Comparison of ENCODE assay signal across 14 mouse cellular contexts in genomic region chr11:45275170-45275569, GRCm38 (mm10).
A peak's percentile ranks its signal among the peaks of the same experiment; 100 is the strongest.
DNase-seq lines count a peak whose midpoint lies in the region; ATAC-seq lines count a peak whose summit lies in the region.
"Had no signal": no experiment of that assay in that cellular context is flagged by ENCODE, and none has a peak within 500 bp of the region (broad histone marks: within the 10 kb centered on the region; RNA-seq: fewer than 3 reads in every experiment).

No protein-coding gene starts in this region.

- H3K4me2 ChIP-seq in heart, embryonic 15.5 days: no peak overlapping the region
- H3K4me2 ChIP-seq: midbrain, embryonic 12.5 days; neural tube, embryonic 15.5 days had no signal

- no peaks in the 10 kb centered on the region for H3K27me3 ChIP-seq in heart, embryonic 10.5 days (ENCODE audit: insufficient read depth, poor library complexity, severe bottlenecking)
- no peaks in the 10 kb centered on the region for H3K27me3 ChIP-seq in heart, embryonic 15.5 days
- H3K27me3 ChIP-seq: midbrain, embryonic 12.5 days; neural tube, embryonic 15.5 days had no signal

- no peak overlapping the region for H3K4me3 ChIP-seq in heart, embryonic 10.5 days
- no peak overlapping the region for H3K4me3 ChIP-seq in heart, embryonic 15.5 days
- H3K4me3 ChIP-seq: left cerebral cortex, adult 2 months; midbrain, embryonic 12.5 days; neural tube, embryonic 15.5 days had no signal

- H3K27ac ChIP-seq in heart, embryonic 10.5 days: no peak overlapping the region
- H3K27ac ChIP-seq in heart, embryonic 15.5 days: no peak overlapping the region
- H3K27ac ChIP-seq: left cerebral cortex, adult 2 months; midbrain, embryonic 12.5 days had no signal

- peak; percentile 27; the same call in 1 of the 2 replicates for ATAC-seq in heart, embryonic 15.5 days (replicated peaks; ENCODE audit: insufficient number of reproducible peaks, insufficient read depth, low FRiP score, low read depth)
- ATAC-seq: liver, postnatal 0 days had no signal

- 54% methylated on average over 3 of the region's 3 CpGs for WGBS in heart, embryonic 10.5 days
- 34% methylated on average over 3 of the region's 3 CpGs for WGBS in heart, embryonic 15.5 days

- H3K36me3 ChIP-seq in heart, embryonic 10.5 days: no peaks in the 10 kb centered on the region
- H3K36me3 ChIP-seq in heart, embryonic 15.5 days: no peaks in the 10 kb centered on the region
- H3K36me3 ChIP-seq: G1E; midbrain, embryonic 12.5 days; neural tube, embryonic 15.5 days had no signal

- H3K9me3 ChIP-seq in heart, embryonic 10.5 days: no peaks in the 10 kb centered on the region
- no peaks in the 10 kb centered on the region for H3K9me3 ChIP-seq in heart, embryonic 15.5 days (replicated peaks)
- H3K9me3 ChIP-seq: G1E; midbrain, embryonic 12.5 days; neural tube, embryonic 15.5 days had no signal

- peak; percentile 27 for DNase-seq in adrenal gland, postnatal 10 days
- no peak for DNase-seq in adrenal gland, adult 2 months
- DNase-seq in heart, adult 18-20 months: peak; percentile 35 to 54
- no peak for DNase-seq in heart, embryonic 10.5 days (ENCODE audit: low spot score)
- peak; percentile 41 for DNase-seq in adipocyte (ENCODE audit: low spot score)
- no peak for DNase-seq in layer of hippocampus, postnatal 10 days (ENCODE audit: low spot score in 2 of 2)
- no peak for DNase-seq in B cell, adult 2 months
- DNase-seq: kidney, postnatal 14 days; liver, postnatal 0 days had no signal

- no peaks in the 10 kb centered on the region for H3K4me1 ChIP-seq in heart, embryonic 10.5 days
- no peaks in the 10 kb centered on the region; the same call in 1 of the 2 replicates for H3K4me1 ChIP-seq in heart, embryonic 15.5 days (replicated peaks)
- H3K4me1 ChIP-seq: midbrain, embryonic 12.5 days had no signal

- H3K9ac ChIP-seq in heart, embryonic 15.5 days: no peak overlapping the region
- H3K9ac ChIP-seq: liver, postnatal 0 days; midbrain, embryonic 12.5 days; neural tube, embryonic 15.5 days had no signal

Comparison
In these comparisons a context has a peak if more than half of its experiments do, and no peak if none do; other contexts are left out.
1. DNase-seq: peak in adrenal gland, postnatal 10 days (single experiment), heart, adult 18-20 months (2 of 2) and adipocyte (single experiment); none in adrenal gland, adult 2 months (single experiment), heart, embryonic 10.5 days (single experiment), layer of hippocampus, postnatal 10 days (0 of 2) and B cell, adult 2 months (0 of 2).